ENCODE assay signal across 8 mouse cellular contexts in genomic region chr5:124482436-124482965, GRCm38 (mm10). TPM values are rescaled to one million over a fixed set of nuclear protein-coding genes. Genes with fewer than 3 reads are reported as not detected.
DNase-seq lines count a peak whose midpoint lies in the region; ATAC-seq lines count a peak whose summit lies in the region.

No protein-coding gene starts in this region.

- peaks cover 9% of the 10 kb centered on the region; the same call in 1 of the 2 replicates for H3K4me1 ChIP-seq in embryonic facial prominence, embryonic 14.5 days (ENCODE audit: control insufficient read depth, insufficient read depth, low read length)
- H3K4me1 ChIP-seq in hindbrain, embryonic 10.5 days (replicated peaks), result peaks cover 29% of the 10 kb centered on the region
- H3K4me1 ChIP-seq in liver, embryonic 11.5 days (replicated peaks; ENCODE audit: control insufficient read depth, insufficient read depth, low read length), result peaks cover 13% of the 10 kb centered on the region

- peak overlapping the region; percentile 90 for H3K9ac ChIP-seq in embryonic facial prominence, embryonic 14.5 days (ENCODE audit: low read depth, low read length)
- H3K9ac ChIP-seq in liver, embryonic 11.5 days (ENCODE audit: low read depth, low read length), result peak overlapping the region; percentile 86

- H3K27ac ChIP-seq in embryonic facial prominence, embryonic 14.5 days (replicated peaks; ENCODE audit: low read depth, low read length), result peak overlapping the region; percentile 98
- H3K27ac ChIP-seq in hindbrain, embryonic 10.5 days, result peak overlapping the region; percentile 99
- peak overlapping the region; percentile 99 for H3K27ac ChIP-seq in liver, embryonic 11.5 days (ENCODE audit: low read depth, low read length)

- DNase-seq in cerebellum, adult 8-10 months, result peak; percentile 38
- no peak for DNase-seq in cerebellum, adult 9-10 months
- DNase-seq in 3T3-L1 (ENCODE audit: low read depth, low spot score), result peak; percentile 74
- peak; percentile 74 for DNase-seq in embryonic facial prominence, embryonic 14.5 days (ENCODE audit: low spot score)
- peak; percentile 59 for DNase-seq in hindbrain, embryonic 10.5 days (ENCODE audit: low spot score)
- peak; percentile 50 for DNase-seq in liver, embryonic 11.5 days (ENCODE audit: low spot score)
- DNase-seq in skeletal muscle tissue, adult 2 months (ENCODE audit: low read depth, low spot score), result peak; percentile 75
- DNase-seq in right cerebral cortex, postnatal 14 days, result no peak

- no peaks in the 10 kb centered on the region for H3K9me3 ChIP-seq in embryonic facial prominence, embryonic 14.5 days (ENCODE audit: control insufficient read depth, low read length)
- H3K9me3 ChIP-seq in hindbrain, embryonic 10.5 days, result no peaks in the 10 kb centered on the region
- H3K9me3 ChIP-seq in liver, embryonic 11.5 days (ENCODE audit: control insufficient read depth, low read length), result no peaks in the 10 kb centered on the region

- H3K4me2 ChIP-seq in embryonic facial prominence, embryonic 14.5 days (ENCODE audit: low read depth, low read length), result peak overlapping the region; percentile 77
- peak overlapping the region; percentile 93 for H3K4me2 ChIP-seq in liver, embryonic 11.5 days

- H3K36me3 ChIP-seq in embryonic facial prominence, embryonic 14.5 days (ENCODE audit: control insufficient read depth, insufficient read depth, low read length), result 0 out of 2 replicates have a peak, but pooled peaks cover 2% of the 10 kb centered on the region
- H3K36me3 ChIP-seq in hindbrain, embryonic 10.5 days, result peaks cover 11% of the 10 kb centered on the region
- no peaks in the 10 kb centered on the region for H3K36me3 ChIP-seq in liver, embryonic 11.5 days (ENCODE audit: control insufficient read depth, insufficient read depth, low read length)

- ATAC-seq in embryonic facial prominence, embryonic 14.5 days (ENCODE audit: low read depth), result no peak
- ATAC-seq in liver, embryonic 11.5 days (replicated peaks; ENCODE audit: low FRiP score), result no peak

- H3K27me3 ChIP-seq in embryonic facial prominence, embryonic 14.5 days (replicated peaks; ENCODE audit: control insufficient read depth, insufficient read depth, low read length), result no peaks in the 10 kb centered on the region
- H3K27me3 ChIP-seq in hindbrain, embryonic 10.5 days (ENCODE audit: insufficient read depth, poor library complexity, severe bottlenecking), result no peaks in the 10 kb centered on the region
- H3K27me3 ChIP-seq in liver, embryonic 11.5 days (replicated peaks; ENCODE audit: control insufficient read depth, insufficient read depth, low read length), result no peaks in the 10 kb centered on the region

- peak overlapping the region; percentile 51 for H3K4me3 ChIP-seq in embryonic facial prominence, embryonic 14.5 days (ENCODE audit: low read depth, low read length)
- peak overlapping the region; percentile 80 for H3K4me3 ChIP-seq in hindbrain, embryonic 10.5 days
- H3K4me3 ChIP-seq in liver, embryonic 11.5 days (ENCODE audit: low read depth, low read length), result peak overlapping the region; percentile 67

- 3% methylated on average over 13 of the region's 13 CpGs for WGBS in embryonic facial prominence, embryonic 14.5 days
- 9% methylated on average over 13 of the region's 13 CpGs for WGBS in hindbrain, embryonic 10.5 days
- WGBS in liver, embryonic 11.5 days, result 6% methylated on average over 13 of the region's 13 CpGs

RNA-seq across cellular contexts. Expression of gene Snrnp35, which starts 0.4 kb away (rescaled TPM):
- 11.0 and 11.4 TPM in 2 replicates for polyA plus RNA-seq in embryonic facial prominence, embryonic 14.5 days (2014; fragmentation: Nextera tagmentation; extraction: Ambion mirVana)
- 29.7 and 35.4 TPM in 2 replicates for polyA plus RNA-seq in hindbrain, embryonic 10.5 days (2016; fragmentation: Nextera tagmentation; extraction: Ambion mirVana)
- 13.6 and 14.0 TPM in 2 replicates for polyA plus RNA-seq in liver, embryonic 11.5 days (2014; fragmentation: Nextera tagmentation; extraction: Ambion mirVana)

RNA-seq across cellular contexts. Expression of gene Rilpl2, which starts 4.3 kb away (rescaled TPM):
- 33.6 and 34.8 TPM in 2 replicates for polyA plus RNA-seq in embryonic facial prominence, embryonic 14.5 days (2014; fragmentation: Nextera tagmentation; extraction: Ambion mirVana)
- 21.5 and 23.1 TPM in 2 replicates for polyA plus RNA-seq in hindbrain, embryonic 10.5 days (2016; fragmentation: Nextera tagmentation; extraction: Ambion mirVana)
- 18.7 and 19.8 TPM in 2 replicates for polyA plus RNA-seq in liver, embryonic 11.5 days (2014; fragmentation: Nextera tagmentation; extraction: Ambion mirVana)

RNA-seq across cellular contexts. Expression of gene Kmt5a, which starts 42.8 kb away (rescaled TPM):
- 50.3 and 57.5 TPM in 2 replicates for polyA plus RNA-seq in embryonic facial prominence, embryonic 14.5 days (2014; fragmentation: Nextera tagmentation; extraction: Ambion mirVana)
- polyA plus RNA-seq in hindbrain, embryonic 10.5 days (2016; fragmentation: Nextera tagmentation; extraction: Ambion mirVana), result 34.3 and 43.7 TPM in 2 replicates
- polyA plus RNA-seq in liver, embryonic 11.5 days (2014; fragmentation: Nextera tagmentation; extraction: Ambion mirVana), result 132 and 145 TPM in 2 replicates

RNA-seq across cellular contexts. Expression of gene Rilpl1, which starts 48.7 kb away (rescaled TPM):
- polyA plus RNA-seq in embryonic facial prominence, embryonic 14.5 days (2014; fragmentation: Nextera tagmentation; extraction: Ambion mirVana), result 27.0 and 29.6 TPM in 2 replicates
- polyA plus RNA-seq in hindbrain, embryonic 10.5 days (2016; fragmentation: Nextera tagmentation; extraction: Ambion mirVana), result 19.6 and 22.8 TPM in 2 replicates
- polyA plus RNA-seq in liver, embryonic 11.5 days (2014; fragmentation: Nextera tagmentation; extraction: Ambion mirVana), result 9.8 and 10.6 TPM in 2 replicates

RNA-seq across cellular contexts. Expression of gene Sbno1, which starts 56.7 kb away (rescaled TPM):
- polyA plus RNA-seq in embryonic facial prominence, embryonic 14.5 days (2014; fragmentation: Nextera tagmentation; extraction: Ambion mirVana), result 62.7 and 66.5 TPM in 2 replicates
- polyA plus RNA-seq in hindbrain, embryonic 10.5 days (2016; fragmentation: Nextera tagmentation; extraction: Ambion mirVana), result 84.6 and 86.6 TPM in 2 replicates
- polyA plus RNA-seq in liver, embryonic 11.5 days (2014; fragmentation: Nextera tagmentation; extraction: Ambion mirVana), result 75.2 and 86.4 TPM in 2 replicates

Comparison
In these comparisons a context has a peak if more than half of its experiments do, and no peak if none do; other contexts are left out.
1. DNase-seq: peak in cerebellum, adult 8-10 months (single experiment), 3T3-L1 (single experiment), embryonic facial prominence, embryonic 14.5 days (single experiment), hindbrain, embryonic 10.5 days (single experiment), liver, embryonic 11.5 days (single experiment) and skeletal muscle tissue, adult 2 months (single experiment); none in cerebellum, adult 9-10 months (single experiment) and right cerebral cortex, postnatal 14 days (single experiment).
2. Peak in every context shown above with its lines, with median percentiles within 50 percentile points of each other: H3K27ac ChIP-seq and H3K4me3 ChIP-seq.